Mouse (Mus musculus) hindbrain, embryonic 10.5 days (tissue): Measurements from ENCODE around the gene Slc7a1. TPM values are rescaled to one million over a fixed set of nuclear protein-coding genes. Genes with fewer than 3 reads are reported as not detected.

Experiments used
- DNase-seq: peaks from one replicate; pipeline ENCODE4 v3.0.0-alpha.2; 2017; ENCODE audit warnings: low spot score
- H3K27ac ChIP-seq: fragments of 300-500 bp; sonication (generic); 2 replicates; pipeline ENCODE4 v1.5.1; 2016; ENCODE audit warnings: mild to moderate bottlenecking, moderate library complexity
- H3K27me3 ChIP-seq: fragments of 300-500 bp; sonication (generic); 2 replicates; pipeline ENCODE4 v1.6.1; 2016; ENCODE audit warnings: mild to moderate bottlenecking; ENCODE audit not compliant: poor library complexity, insufficient read depth, severe bottlenecking
- H3K36me3 ChIP-seq: fragments of 300-500 bp; sonication (generic); 2 replicates; pipeline ENCODE4 v1.6.1; 2016; ENCODE audit warnings: mild to moderate bottlenecking, moderate library complexity
- H3K4me1 ChIP-seq: fragments of 300-500 bp; sonication (generic); replicated peaks from 2 replicates; pipeline ENCODE4 v1.6.1; 2016; ENCODE audit warnings: mild to moderate bottlenecking
- H3K4me3 ChIP-seq: fragments of 300-500 bp; sonication (generic); 2 replicates; pipeline ENCODE4 v1.5.1; 2016; ENCODE audit warnings: mild to moderate bottlenecking, moderate library complexity
- H3K9me3 ChIP-seq: fragments of 300-500 bp; sonication (generic); 2 replicates; pipeline ENCODE4 v1.6.1; 2016; ENCODE audit warnings: mild to moderate bottlenecking, moderate library complexity
- WGBS: fragments of 180-500 bp; shearing (Covaris S2); methylation state at CpG from one replicate; pipeline ENCODE4 v1.1.7; 2016; 5-methylcytosine and 5-hydroxymethylcytosine counted together
- polyA plus RNA-seq: library from polyadenylated mRNA; unstranded; fragments of >200 nt; fragmentation: Nextera tagmentation; extraction: Ambion mirVana; gene quantifications from 2 replicates; pipeline ENCODE4 v1.2.1, GENCODE M21; 2016

Slc7a1 gene
- polyA plus RNA-seq, 1 experiment from 2014 or later, result 10.8 TPM

- peaks cover 3% of the 10 kb centered on the region; the same call in 1 of the 2 replicates for H3K36me3 ChIP-seq
- 95% methylated on average over 11 of the region's 11 CpGs for WGBS
- H3K4me1 ChIP-seq, result peaks cover 13% of the 10 kb centered on the region; the same call in 1 of the 2 replicates
- no peak overlapping the region for H3K27ac ChIP-seq
- no peaks in the 10 kb centered on the region for H3K9me3 ChIP-seq
- DNase-seq, result no peak
- no peak overlapping the region for H3K4me3 ChIP-seq
- no peaks in the 10 kb centered on the region for H3K27me3 ChIP-seq
Measured at GRCm38 (mm10) chr5:148359131-148359530, 40.6 kb downstream of the Slc7a1 start.

GRCm38 (mm10) chr5:148357168-148357567 is 42.5 kb downstream of the Slc7a1 start:
- H3K27ac ChIP-seq, result no peak overlapping the region
- no peaks in the 10 kb centered on the region for H3K9me3 ChIP-seq
- no peak overlapping the region for H3K4me3 ChIP-seq
- peaks cover 1% of the 10 kb centered on the region; the same call in 1 of the 2 replicates for H3K36me3 ChIP-seq
- no peak for DNase-seq
- WGBS, result 93% methylated on average over 6 of the region's 6 CpGs
- peaks cover 17% of the 10 kb centered on the region; the same call in 1 of the 2 replicates for H3K4me1 ChIP-seq
- no peaks in the 10 kb centered on the region for H3K27me3 ChIP-seq

- no peak overlapping the region for H3K4me3 ChIP-seq
- H3K36me3 ChIP-seq, result peaks cover 12% of the 10 kb centered on the region
- H3K4me1 ChIP-seq, result 0 out of 2 replicates have a peak, but pooled peaks cover 4% of the 10 kb centered on the region
- H3K27ac ChIP-seq, result no peak overlapping the region
- no peak for DNase-seq
- no peaks in the 10 kb centered on the region for H3K9me3 ChIP-seq
- 85% methylated on average over 3 of the region's 3 CpGs for WGBS
- no peaks in the 10 kb centered on the region for H3K27me3 ChIP-seq
Measured at GRCm38 (mm10) chr5:148355822-148356221, 43.9 kb downstream of the Slc7a1 start.

GRCm38 (mm10) chr5:148354536-148354935 is 45.2 kb downstream of the Slc7a1 start:
- H3K9me3 ChIP-seq, result no peaks in the 10 kb centered on the region
- no peak for DNase-seq

DNA sequence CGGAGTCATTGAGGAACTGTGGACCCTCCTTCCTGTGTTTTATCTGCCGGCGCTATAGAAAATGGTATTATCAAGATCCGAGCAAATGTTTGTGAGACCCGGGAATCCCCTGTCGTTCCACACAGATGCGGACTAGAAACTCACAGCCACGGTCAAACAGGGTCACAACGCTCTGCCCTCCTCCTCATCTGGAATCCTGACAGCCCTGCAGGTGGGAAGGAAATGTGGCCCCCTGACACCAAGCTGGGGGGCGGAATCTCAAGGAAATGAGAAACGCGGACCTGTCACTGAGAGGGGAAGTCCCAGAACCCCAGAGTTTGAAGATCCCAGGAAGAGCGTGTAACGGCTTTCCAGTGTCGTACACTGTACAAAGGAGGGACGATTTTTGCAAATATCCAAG is 46.3 kb downstream of the Slc7a1 start:
- Histone ChIP-seq H3K4me3 (no peak overlapping the region), H3K4me1 (0 out of 2 replicates have a peak, but pooled peaks cover 8% of the 10 kb centered on the region), H3K36me3 (peaks cover 12% of the 10 kb centered on the region), H3K27ac (no peak overlapping the region), H3K9me3 (no peaks in the 10 kb centered on the region), H3K27me3 (no peaks in the 10 kb centered on the region)
- no peak for DNase-seq
- 78% methylated on average over 16 of the region's 16 CpGs for WGBS

More at GRCm38 (mm10) chr5:148354536-148354935, 45.2 kb downstream of the Slc7a1 start:
- Histone ChIP-seq H3K27ac (no peak overlapping the region), H3K36me3 (peaks cover 12% of the 10 kb centered on the region), H3K4me1 (0 out of 2 replicates have a peak, but pooled peaks cover 4% of the 10 kb centered on the region), H3K4me3 (no peak overlapping the region), H3K27me3 (no peaks in the 10 kb centered on the region)
- WGBS, result 69% methylated on average over 8 of the region's 8 CpGs

DNA sequence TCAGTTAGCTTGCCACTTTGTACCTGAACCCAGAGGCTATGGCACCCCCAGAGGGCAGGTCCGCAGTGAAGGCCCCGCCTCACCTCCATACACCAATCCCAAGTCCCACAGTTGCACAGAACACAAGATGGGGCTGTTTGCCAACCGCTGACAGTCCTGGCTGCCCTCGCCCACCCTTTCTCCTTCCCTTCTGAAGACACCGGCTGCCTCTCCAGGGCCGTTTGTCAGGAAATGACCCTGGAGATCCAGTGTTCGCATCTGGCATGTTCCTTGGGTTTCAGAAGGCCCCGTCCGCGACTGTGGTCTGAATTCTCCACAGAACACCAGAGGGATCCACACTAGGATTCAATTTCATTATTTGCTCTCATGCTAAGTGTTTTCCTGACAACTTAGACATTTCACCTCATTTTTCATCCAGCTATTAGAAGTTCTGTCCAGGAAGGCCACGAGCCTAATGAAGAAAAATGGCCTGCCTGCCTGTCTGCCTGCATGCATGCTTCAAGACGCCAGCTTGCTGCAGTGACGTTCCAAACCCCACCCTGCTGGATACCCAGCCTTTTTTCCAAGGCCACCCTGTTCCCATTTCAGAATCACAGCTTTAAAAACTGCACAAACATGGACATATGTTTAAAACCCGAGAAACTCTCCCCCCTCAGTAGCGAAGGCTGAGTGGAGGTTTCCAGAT is 50.2 kb downstream of the Slc7a1 start:
- no peak for DNase-seq

DNA sequence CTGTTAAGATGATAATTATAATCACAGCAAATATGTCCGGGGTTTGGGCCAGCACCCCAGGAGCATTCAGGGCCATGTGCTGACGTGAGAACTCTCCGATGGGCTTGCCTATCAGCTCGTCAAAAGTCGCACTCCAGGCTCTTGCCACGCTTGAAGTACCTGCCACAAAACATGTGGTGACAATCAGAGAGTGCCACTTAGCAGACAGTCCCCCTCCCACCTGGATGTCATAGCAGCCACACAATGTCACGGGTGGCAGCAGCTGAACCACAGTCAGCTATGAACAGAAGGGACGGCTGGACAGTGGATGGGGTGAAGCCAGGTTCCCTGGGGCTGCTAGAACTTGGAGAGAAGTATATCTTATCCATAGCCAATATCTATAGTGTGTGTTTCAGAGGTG is 51.6 kb downstream of the Slc7a1 start:
- no peaks in the 10 kb centered on the region for H3K27me3 ChIP-seq

More for the DNA sequence above, 50.2 kb downstream of the Slc7a1 start:
- Histone ChIP-seq H3K27ac (no peak overlapping the region; the same call in 1 of the 2 replicates), H3K36me3 (peaks cover 24% of the 10 kb centered on the region), H3K4me3 (no peak overlapping the region), H3K27me3 (no peaks in the 10 kb centered on the region), H3K9me3 (no peaks in the 10 kb centered on the region), H3K4me1 (0 out of 2 replicates have a peak, but pooled peaks cover 8% of the 10 kb centered on the region)
- 82% methylated on average over 15 of the region's 15 CpGs for WGBS

GRCm38 (mm10) chr5:148346543-148346942 is 53.2 kb downstream of the Slc7a1 start:
- Histone ChIP-seq H3K9me3 (no peaks in the 10 kb centered on the region), H3K4me3 (no peak overlapping the region), H3K27ac (no peak overlapping the region), H3K36me3 (peaks cover 27% of the 10 kb centered on the region), H3K27me3 (no peaks in the 10 kb centered on the region), H3K4me1 (peaks cover 17% of the 10 kb centered on the region)
- no peak for DNase-seq
- 78% methylated on average over 8 of the region's 8 CpGs for WGBS

More for the DNA sequence above, 51.6 kb downstream of the Slc7a1 start:
- H3K27ac ChIP-seq, result no peak overlapping the region
- DNase-seq, result no peak
- 0 out of 2 replicates have a peak, but pooled peaks cover 4% of the 10 kb centered on the region for H3K4me1 ChIP-seq
- H3K36me3 ChIP-seq, result peaks cover 24% of the 10 kb centered on the region
- no peaks in the 10 kb centered on the region for H3K9me3 ChIP-seq
- no peak overlapping the region for H3K4me3 ChIP-seq
- WGBS, result 70% methylated on average over 8 of the region's 8 CpGs

DNA sequence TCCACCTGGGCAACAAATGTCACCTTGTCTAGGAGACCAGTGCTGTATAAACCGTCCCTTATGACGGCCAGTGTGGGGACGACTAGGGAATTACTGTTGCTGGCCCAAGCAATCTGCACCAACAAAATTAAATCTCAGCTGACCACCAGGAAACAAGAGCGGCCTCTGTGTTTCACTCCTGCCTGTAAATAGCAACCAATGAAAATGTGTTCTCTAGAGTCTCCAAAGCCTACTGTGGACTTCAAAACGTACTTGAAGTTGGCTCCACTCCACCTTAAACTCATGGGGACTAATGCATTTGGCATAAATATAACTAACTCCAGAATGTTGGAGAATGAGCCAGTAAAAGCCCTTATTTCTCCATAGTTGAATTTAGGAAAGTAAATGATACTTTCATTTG is 55.3 kb downstream of the Slc7a1 start:
- H3K27me3 ChIP-seq, result no peaks in the 10 kb centered on the region
- no peak overlapping the region for H3K4me3 ChIP-seq
- peaks cover 17% of the 10 kb centered on the region for H3K4me1 ChIP-seq
- no peaks in the 10 kb centered on the region for H3K9me3 ChIP-seq
- 89% methylated on average over 5 of the region's 5 CpGs for WGBS
- H3K36me3 ChIP-seq, result peaks cover 27% of the 10 kb centered on the region
- H3K27ac ChIP-seq, result no peak overlapping the region
- DNase-seq, result no peak

- H3K4me3 ChIP-seq, result peak overlapping the region; percentile 37
- DNase-seq, result peak; percentile 27
- WGBS, result 42% methylated on average over 26 of the region's 26 CpGs
Measured at GRCm38 (mm10) chr5:148342061-148342741, 57.5 kb downstream of the Slc7a1 start.

GRCm38 (mm10) chr5:148339126-148339525 is 60.6 kb downstream of the Slc7a1 start:
- 92% methylated on average over 5 of the region's 5 CpGs for WGBS
- peaks cover 41% of the 10 kb centered on the region for H3K36me3 ChIP-seq
- no peak overlapping the region for H3K4me3 ChIP-seq
- H3K27ac ChIP-seq, result no peak overlapping the region
- no peak for DNase-seq
- H3K4me1 ChIP-seq, result peaks cover 13% of the 10 kb centered on the region
- no peaks in the 10 kb centered on the region for H3K27me3 ChIP-seq
- H3K9me3 ChIP-seq, result no peaks in the 10 kb centered on the region

More at GRCm38 (mm10) chr5:148342061-148342741, 57.5 kb downstream of the Slc7a1 start:
- Histone ChIP-seq H3K27ac (peak overlapping the region; percentile 68), H3K9me3 (no peaks in the 10 kb centered on the region), H3K4me1 (peaks cover 13% of the 10 kb centered on the region), H3K36me3 (peaks cover 28% of the 10 kb centered on the region), H3K27me3 (no peaks in the 10 kb centered on the region)

- H3K27me3 ChIP-seq, result no peaks in the 10 kb centered on the region
- no peaks in the 10 kb centered on the region for H3K4me1 ChIP-seq
- 35% methylated on average over 8 of the region's 8 CpGs for WGBS
- H3K27ac ChIP-seq, result no peak overlapping the region
- peaks cover 53% of the 10 kb centered on the region for H3K36me3 ChIP-seq
- H3K4me3 ChIP-seq, result no peak overlapping the region
- DNase-seq, result peak; percentile 73
- no peaks in the 10 kb centered on the region for H3K9me3 ChIP-seq
Measured at GRCm38 (mm10) chr5:148332622-148332974, 67.1 kb downstream of the Slc7a1 start.
